Mouse (Mus musculus) spleen, adult 12 weeks (tissue): ENCODE data around the gene Rnf181.

Experiments
- DNase-seq: peaks from one replicate; pipeline ENCODE4 v3.0.0; 2022; ENCODE audit warnings: low spot score

Gene Rnf181

DNA sequence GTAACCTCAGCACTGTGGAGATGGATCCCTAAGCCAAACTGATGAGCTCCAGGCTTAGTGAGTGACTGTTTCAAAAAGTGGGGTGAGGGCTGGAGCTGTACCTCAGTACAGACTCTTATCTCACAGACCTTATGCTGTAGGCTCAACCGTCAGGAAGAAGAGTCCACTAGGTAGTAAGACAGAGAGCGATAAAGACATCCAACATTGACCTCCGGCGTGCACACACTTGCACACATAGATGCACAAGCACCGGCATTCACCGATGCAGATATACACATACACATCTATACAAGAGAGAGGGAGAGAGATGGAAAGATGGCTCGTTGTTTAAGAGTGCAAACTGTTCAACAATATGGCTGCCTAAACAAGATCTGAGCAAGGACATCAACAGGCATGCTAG, 17.2 kb upstream of the Rnf181 start:
- no peak for DNase-seq

DNA sequence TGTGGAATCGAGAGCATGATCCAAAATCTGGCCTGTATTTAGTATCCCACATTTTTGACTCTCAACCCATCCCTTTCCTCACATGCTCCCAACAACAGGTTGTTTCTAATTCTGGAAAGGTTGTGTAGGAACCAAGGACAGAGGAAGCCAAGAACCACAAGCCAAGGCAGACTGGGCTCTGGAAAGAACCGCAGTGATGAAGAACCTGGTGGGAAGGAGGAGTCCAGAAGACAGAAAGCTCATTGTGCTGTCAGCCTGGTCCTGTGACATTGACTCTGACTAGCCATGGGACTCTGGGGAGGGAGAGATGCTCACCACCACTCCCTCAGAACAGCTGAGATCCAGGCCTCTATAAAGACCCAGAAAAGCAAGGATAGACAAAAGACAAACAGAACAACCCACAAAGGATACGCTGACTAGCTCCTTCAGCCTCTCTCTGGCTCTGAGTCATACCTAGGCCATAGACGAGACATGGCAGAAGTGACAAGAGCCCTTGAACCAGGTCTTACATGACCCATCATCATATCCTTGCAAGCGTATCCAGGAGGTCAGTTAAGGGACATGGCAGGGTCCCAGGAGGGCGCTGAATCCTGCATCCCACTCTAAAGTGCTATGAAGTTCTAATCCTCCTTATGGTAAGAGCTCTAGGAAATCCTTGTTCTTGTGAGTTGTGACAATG, 16.5 kb upstream of the Rnf181 start:
- no peak for DNase-seq

- DNase-seq: no peak
These were observed 15.7 kb upstream of the Rnf181 start for GRCm38 (mm10) chr6:72382494-72382893.

DNA sequence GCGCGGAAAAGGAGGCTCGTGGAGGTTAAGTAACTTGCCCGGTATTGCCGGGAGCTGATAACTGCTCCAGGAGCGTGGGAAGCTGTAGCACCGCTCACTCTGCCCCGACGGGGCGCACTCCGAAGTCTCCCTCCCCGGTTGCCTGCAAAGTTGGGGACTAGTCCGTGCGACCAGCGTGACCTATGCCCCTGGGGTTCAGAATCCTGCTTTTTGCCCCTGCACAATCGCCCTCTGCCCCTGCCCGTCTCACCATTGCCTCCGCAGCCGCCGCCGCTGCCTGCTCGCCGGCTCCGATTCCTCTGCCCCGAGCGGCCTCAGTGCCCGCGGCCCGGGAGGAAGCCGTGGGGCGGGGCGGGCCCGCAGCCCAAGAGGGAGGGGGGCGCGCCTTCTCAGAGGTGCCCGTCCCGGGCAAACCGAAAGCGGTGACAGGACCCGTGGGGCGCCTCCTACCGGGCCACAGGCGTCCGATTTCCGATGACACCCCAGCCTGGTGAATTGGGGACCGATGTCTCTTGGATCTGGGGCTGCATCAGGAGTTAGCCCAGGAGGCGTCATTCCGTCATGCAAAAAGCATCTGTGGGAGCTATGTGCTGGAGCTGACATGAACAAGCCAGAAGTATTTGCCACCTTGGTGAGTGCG, 13.5 kb upstream of the Rnf181 start, which contains the start of gene Vamp5:
Vamp5 (minus strand) TSS at position 338 of the 640 bp plus-strand sequence.
- DNase-seq: peak; percentile 87

- peak; percentile 39 for DNase-seq
These were observed 12.8 kb upstream of the Rnf181 start for GRCm38 (mm10) chr6:72379377-72380130.

DNA sequence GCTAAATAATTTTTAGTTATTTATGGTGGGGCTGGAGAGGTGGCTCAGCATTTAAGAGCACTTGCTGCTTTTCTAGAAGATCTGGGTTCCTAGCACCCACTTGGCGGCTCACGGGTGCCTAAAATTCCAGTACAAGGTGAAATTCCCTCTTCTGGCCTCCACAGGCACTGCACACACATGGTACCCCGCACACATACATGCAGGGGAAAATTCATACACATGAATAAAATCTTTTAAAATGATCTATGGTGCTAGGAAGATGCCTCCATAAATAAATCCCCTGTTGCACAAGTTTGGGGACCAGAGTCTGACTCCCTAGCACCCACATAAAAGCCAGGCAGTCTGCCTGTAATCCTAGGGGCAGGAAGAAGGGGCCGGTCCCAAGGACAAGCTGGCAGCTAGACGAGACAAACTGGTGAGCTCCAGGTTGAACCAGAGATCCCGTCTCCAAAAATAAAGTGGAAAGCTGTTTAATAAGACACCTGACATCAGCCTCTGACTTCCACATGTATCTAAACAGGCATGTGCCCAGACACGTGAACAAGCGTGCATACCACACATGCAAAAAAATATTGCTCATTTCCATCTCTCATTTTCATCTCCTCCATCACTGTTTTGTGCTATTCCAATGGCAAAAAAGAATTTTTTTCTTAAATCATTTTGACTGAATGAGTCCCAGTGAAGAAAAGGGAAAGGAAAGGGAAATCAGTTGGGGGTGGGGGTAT, 11.9 kb upstream of the Rnf181 start:
- no peak for DNase-seq

DNA sequence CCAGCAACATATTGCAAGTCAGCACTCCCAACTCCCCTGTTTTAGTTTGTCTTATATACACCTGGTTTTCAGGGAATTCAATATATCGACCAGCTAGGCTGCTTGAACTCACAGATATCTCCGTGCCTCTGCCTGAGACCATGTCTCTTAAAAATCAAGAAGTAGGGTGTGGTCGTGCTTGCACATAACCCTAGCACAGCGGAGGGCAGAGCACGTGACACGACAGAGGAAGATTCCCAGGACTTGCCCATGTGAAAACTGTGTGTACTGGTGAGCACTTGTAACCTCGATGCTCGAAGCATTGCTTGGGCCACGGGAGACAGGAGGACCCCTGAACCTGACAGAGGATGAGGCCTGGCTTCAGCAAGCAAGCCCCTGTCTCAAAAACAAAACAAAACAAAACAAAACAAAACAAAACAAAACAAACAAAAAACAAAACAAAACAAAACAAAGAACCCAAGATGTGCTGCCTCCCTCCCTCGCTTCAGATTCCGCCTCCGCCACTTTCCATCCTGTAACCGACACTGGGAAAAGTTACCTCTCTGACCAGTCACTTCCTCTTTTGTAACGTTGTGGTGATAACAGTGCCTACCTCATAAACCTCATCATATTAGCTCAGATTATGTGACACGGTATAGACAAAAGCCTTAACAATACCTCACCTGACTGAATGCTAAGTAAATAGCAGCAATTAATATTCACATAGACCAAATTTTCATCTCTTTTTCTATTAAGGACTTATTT, 8.2 kb upstream of the Rnf181 start:
- no peak for DNase-seq

GRCm38 (mm10) chr6:72374206-72374605, 7.5 kb upstream of the Rnf181 start:
- DNase-seq: no peak

DNA sequence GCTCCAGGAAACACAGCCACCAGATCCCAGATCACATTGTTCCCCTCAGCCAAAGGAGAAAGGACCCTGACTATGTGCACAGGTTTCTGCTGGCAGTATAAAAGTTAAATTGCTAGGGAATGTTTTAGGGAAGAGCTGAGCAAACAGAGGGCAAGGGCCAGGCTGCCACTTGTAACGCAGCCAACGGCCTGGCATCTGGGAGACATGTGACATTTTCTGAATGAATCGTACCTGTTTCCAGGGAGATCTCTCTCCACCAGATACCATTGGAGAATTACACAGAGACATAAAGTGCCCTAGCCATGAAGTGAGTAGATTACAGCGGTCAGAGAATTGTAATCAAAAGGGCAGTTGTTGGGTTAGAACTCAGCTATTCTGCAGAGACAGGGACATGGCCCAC, 6.4 kb upstream of the Rnf181 start:
- no peak for DNase-seq

- no peak for DNase-seq
These were observed 4.8 kb upstream of the Rnf181 start for GRCm38 (mm10) chr6:72371571-72371970.

GRCm38 (mm10) chr6:72371147-72371546, 4.4 kb upstream of the Rnf181 start:
- DNase-seq: no peak

DNA sequence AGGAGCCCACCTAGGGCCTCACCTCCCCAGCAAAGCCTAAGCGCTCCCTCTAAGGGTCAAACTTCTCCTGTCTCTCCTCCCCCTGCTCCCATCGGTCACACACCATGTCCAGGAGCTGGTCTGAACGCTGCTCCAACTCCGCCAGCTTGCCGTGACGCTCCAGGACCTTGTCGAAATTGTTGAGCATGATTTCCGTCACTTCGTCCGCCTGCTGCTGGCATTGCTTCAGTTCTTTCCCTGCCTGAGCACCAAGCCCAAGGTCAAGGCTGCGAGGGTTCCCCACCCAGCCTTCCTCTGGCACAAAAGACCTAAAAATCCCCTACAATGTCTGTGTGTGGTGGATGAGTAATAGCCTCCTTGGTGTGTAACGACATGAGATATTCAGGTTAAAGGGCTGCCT, 3.3 kb upstream of the Rnf181 start:
- DNase-seq: no peak

- DNase-seq: no peak
These were observed 2.8 kb upstream of the Rnf181 start for GRCm38 (mm10) chr6:72369557-72369956.

GRCm38 (mm10) chr6:72367460-72367974, 761 bp upstream of the Rnf181 start:
- DNase-seq: no peak

GRCm38 (mm10) chr6:72366304-72366703, 452 bp downstream of the Rnf181 start:
- no peak for DNase-seq

DNA sequence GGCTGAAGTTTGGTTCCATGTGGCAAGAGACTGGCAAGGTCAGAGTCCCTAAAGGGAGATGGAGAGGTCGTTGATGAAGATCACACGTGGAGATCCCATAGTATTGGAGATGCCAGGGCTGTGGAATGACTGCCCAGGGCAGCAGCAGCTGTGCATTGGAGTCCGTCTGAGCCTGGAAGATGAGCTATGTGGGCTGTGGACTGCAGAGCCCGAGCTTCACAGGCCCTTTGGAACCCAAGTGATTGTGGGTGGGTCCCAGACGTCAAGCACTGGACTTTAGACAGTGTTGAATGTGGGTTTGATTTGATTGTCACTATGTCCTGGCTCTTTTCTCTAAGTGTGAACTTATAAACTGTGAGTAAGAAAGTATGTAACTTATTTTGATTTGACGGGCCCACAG, 1.8 kb downstream of the Rnf181 start:
- DNase-seq: no peak

- no peak for DNase-seq
These were observed 2.7 kb downstream of the Rnf181 start for GRCm38 (mm10) chr6:72364009-72364408.

GRCm38 (mm10) chr6:72362132-72363028, 4.4 kb downstream of the Rnf181 start:
- peak; percentile 92 for DNase-seq

DNA sequence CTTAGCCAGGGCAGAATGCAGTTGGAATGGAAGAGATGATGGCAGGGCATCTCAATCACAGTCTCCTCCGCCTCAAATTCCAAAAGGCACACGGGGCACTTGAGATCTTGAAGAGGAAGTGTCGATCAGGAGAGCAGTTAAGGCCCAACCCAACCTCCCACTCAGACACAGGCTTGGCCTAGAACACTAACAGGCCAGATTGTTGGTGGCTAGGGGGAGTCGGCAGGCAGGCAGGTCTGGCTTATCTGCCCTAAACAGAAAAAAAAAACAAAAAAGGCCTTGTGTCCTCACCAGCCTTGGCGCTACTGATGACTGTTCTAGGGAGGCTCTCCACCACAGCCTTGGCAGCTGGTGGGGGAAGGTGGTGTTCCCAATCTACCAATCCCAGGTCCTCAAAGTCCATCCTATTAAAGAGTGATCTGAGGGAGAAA, 5.6 kb downstream of the Rnf181 start:
- no peak for DNase-seq

GRCm38 (mm10) chr6:72360599-72360935, 6.2 kb downstream of the Rnf181 start:
- DNase-seq: no peak
